Mouse (Mus musculus) kidney, adult 8-10 months (tissue): Measurements from ENCODE around the gene Inka1.
A peak's percentile ranks its signal among the peaks of the same experiment; 100 is the strongest.

Source experiments
- DNase-seq, 2 experiments: peaks; one replicate each; pipeline ENCODE4 v3.0.0; 2022

Inka1 gene

DNA sequence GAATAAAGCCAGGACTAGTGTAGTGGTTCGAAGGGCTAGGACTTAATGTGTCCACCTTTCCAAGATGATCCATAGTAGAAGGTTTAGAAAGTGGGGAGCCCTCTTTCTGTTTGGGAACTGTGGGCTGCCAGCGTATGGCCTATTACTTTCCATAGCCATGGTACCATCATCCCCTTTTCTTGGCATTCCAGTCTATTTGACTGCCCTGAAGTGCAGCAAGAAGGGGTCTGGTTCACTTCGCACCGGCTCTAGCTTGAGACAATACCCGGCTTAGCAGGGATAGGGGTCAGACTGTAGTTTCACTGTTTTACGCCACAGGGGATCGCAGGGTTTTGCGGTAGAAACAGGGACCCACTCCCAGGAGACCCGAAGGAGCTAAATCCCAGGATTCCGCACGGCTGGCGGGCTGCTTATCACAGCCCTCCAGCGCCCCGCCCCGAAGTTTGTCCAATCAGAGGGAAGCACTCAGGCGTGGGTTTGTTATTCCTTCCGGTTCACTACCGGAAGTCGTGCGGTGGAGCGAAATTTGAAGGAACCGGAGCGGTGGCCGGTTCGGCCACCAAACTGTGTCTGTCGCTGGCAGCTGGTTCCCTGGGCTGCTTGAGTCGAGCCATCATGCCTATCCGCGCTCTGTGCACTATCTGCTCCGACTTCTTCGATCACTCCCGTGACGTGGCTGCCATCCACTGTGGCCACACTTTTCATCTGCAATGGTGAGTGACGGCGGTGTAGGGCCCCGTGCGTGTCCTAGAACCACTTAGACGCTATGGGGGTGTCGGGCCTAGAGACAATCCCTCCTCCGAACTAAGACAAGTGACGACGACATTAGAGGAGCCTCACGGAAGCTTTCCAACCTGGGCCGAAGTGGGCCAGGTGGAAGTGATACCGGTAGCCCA, 35.0 kb downstream of the Inka1 start:
- peak; percentile 90 to 92 for DNase-seq

DNA sequence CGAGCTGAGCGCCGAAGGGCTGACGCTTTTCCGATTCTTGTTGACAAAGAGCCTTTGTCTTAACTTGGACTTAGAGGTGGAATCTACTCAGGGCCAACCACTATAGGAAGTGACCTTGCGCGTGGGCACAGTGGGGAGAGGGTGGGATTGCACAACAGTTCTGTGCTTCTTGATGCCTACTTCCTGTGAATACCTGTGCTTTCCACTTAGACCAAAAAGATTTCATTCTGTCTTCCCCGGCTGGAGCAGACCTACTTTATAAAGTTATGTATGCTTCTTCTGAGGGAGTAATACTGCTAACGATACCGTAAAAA, 35.8 kb downstream of the Inka1 start, which contains the start of gene Traip:
Traip (plus strand) TSS at position 215 of the 314 bp plus-strand sequence.
- no peak for DNase-seq

DNA sequence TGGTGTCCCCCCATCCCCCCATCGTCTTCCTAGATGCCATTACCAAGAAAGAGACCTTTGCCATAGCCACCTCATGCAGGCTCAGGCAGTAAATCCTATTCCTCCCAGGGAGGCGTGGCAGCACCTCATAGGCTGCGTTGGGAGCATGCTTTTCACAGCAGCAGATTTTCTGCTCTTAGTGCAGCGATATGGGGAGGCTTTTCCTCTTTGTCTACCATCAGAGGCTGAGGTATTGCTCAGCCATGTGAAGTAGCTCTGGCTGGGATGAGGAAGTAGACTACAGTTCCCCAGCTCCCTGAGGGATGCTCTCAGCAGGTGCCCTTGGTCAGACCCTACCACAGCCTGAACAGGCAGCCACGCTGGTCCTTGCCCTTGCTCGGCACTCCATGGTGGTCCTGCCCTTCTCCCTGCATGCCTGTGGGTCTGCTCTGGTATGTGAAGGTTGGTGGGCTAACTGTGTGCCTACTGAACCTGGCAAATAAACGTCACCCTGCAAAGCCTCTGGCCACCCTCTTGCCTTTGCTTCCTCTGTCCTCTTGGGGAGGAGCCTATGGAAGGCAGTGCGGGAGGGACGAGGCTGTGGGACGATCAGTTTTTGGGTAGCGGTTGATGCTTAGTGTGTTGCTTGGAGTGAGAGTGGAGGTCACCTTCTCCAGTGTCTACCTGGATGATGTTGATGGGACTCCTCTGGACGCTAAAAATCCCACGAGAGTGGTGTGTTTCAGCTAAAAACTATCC, 36.3 kb downstream of the Inka1 start:
- DNase-seq = no peak

DNA sequence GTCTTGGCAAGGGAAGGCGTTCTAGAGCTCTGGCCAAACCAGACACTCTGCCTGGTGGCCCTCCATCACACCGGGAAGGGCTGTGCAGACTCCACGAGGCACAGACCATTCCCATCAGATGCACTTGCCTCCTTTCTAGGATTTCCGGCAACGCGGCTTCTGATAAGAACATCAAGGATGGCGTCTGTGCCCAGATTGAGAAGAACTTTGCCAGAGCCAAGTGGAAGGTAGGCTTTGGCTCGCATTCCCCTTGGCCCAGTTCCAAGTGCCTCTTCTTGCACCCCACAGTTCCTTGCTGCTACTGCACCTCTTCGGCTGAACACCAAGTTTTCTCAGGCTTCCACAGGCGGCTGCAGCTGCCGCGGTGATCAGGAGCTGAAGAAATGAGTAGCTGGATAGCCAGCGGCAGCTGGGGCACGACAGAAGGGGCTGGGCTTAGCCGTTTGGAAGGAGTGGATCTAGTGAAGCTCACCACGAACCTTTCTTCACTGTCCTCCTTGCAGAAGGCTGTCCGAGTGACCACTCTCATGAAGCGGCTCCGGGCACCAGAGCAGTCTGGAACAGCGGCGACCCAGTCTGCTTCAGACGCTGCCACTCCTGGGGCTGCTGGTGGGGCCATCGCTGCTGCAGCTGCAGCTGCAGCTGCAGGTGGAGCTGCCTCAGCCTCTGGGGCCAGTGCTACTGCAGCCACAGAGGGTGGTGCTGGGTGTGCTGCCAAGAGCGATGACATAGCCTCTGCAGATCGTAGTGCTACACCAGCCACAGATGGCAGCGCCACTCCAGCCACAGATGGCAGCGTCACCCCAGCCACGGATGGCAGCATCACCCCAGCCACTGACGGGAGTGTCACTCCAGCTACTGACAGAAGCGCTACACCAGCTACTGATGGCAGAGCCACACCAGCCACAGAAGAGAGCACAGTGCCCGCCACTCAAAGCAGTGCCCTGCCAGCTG, 38.2 kb downstream of the Inka1 start:
- DNase-seq = no peak

DNA sequence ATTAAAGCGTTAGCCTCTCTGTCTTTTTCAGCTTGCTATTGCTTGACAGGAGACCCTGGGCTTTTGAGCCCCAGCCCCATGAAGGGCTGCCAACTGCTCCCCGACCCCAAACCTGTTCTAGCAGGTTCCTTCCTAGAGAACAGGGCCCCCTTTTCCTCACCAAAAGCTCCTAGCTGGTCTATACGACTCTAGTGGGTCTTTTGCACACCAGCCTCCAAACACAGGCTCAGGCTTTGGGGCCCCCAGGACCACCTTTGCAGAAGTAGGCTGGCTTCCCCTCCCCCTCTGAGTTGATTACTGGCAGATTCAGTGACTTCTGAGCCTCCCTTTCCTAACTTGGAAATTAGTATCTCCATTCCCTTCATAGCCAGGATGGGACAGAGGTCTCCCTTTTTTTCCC, 48.8 kb downstream of the Inka1 start:
- DNase-seq = no peak

DNA sequence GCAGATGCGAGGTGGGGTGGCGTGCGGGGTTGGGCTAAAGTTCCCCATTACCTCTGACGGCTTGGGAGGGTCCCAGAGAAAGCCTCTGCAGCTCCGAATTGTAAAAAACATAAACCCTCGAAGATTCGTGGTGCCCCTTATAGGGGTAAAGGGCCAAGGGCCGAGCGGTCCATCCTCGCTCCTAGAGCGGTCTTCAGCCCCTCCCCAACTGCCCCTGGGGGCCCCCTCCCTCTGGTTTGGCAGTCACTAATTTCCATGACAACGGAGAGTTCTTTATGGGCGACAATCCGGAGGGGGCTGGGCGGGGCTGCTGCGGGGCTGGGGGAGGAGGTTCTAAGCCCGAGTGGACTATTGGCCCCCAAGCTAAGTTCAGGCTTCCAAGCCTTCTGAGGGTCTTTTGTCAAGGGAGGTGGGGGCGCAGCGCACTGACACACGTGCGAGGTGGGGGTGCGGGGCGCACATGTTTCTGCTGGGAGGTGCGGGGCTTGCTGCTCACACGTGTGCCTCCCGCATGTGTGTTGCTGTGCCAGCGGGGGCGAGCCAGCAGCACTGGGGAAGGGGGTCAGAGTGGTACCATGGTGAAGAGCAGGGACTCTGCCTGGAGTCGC, 49.4 kb downstream of the Inka1 start:
- DNase-seq = no peak

DNA sequence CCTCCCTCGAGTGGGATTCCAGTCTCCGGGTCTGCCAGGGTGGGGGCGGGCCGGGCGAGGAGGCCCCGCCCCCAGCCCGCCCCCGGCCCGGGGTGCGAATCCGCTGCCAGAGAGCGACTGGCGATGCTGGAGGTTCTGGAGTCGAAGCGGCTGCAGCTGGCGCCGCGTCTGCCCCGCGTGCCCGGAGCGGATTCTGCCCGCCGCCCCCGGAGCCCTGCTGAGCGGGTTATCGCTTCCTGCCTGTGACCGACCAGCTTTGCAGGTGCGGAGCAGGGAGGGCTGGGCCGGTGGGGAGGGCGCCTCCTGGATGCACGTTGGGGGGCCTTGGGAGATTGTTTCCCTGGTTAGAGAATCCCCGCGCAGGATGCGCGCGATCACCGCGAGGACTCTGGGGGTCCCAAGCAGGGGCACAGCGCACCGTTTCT, 49.9 kb downstream of the Inka1 start:
- no peak for DNase-seq

DNA sequence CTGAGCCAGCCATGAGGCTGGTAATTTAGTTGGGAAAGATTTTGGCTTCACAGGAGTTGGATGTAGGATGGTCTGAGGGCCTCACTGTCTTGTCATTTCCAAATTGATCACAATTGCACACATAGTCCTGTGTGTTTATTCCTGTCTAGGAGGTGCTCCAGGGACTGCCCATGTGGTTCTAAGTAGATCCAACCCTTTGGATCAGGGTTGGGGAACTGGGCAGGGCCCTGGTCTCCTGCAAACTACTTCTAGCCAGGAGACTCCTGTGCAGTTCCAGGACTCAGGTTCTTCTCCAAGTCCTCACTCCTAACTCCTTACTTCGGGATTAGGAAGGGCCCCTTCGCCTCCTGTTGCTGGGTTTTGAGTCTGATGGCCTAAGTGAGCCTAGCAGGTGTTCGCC, 50.3 kb downstream of the Inka1 start, which contains the start of gene Camkv:
Camkv (plus strand) TSS at position 301 of the 400 bp plus-strand sequence.
- no peak for DNase-seq
